Mouse (Mus musculus) embryonic facial prominence, embryonic 15.5 days (tissue): ENCODE measurements around the gene Smchd1. TPM values are rescaled to one million over a fixed set of nuclear protein-coding genes. Genes with fewer than 3 reads are reported as not detected.

Experiments
- ATAC-seq: fragments of 200-750 bp; cut with Nextera tagmentation; 2 replicates; pipeline ENCODE4 v1.8.0; 2017; ENCODE audit warnings: low read depth, moderate TSS enrichment; ENCODE audit not compliant: insufficient number of reproducible peaks, low FRiP score, low TSS enrichment
- H3K27ac ChIP-seq: fragments of 300-500 bp; sonication (generic); replicated peaks from 2 replicates; pipeline ENCODE4 v1.5.1; 2015; ENCODE audit warnings: mild to moderate bottlenecking, inconsistent platforms
- H3K27me3 ChIP-seq: fragments of 300-500 bp; sonication (generic); 2 replicates; pipeline ENCODE4 v1.6.1; 2015; ENCODE audit warnings: inconsistent platforms
- H3K36me3 ChIP-seq: fragments of 300-500 bp; sonication (generic); 2 replicates; pipeline ENCODE4 v1.6.1; 2015; ENCODE audit warnings: mild to moderate bottlenecking, inconsistent platforms
- H3K4me1 ChIP-seq: fragments of 300-500 bp; sonication (generic); 2 replicates; pipeline ENCODE4 v1.6.1; 2015; ENCODE audit warnings: inconsistent platforms
- H3K4me2 ChIP-seq: fragments of 300-500 bp; sonication (generic); replicated peaks from 2 replicates; pipeline ENCODE4 v1.6.1; 2015; ENCODE audit warnings: mild to moderate bottlenecking, inconsistent platforms
- H3K4me3 ChIP-seq: fragments of 300-500 bp; sonication (generic); replicated peaks from 2 replicates; pipeline ENCODE4 v1.5.1; 2015; ENCODE audit warnings: mild to moderate bottlenecking, inconsistent platforms
- H3K9ac ChIP-seq: fragments of 300-500 bp; sonication (generic); 2 replicates; pipeline ENCODE4 v1.6.1; 2015; ENCODE audit warnings: inconsistent platforms
- H3K9me3 ChIP-seq: fragments of 300-500 bp; sonication (generic); replicated peaks from 2 replicates; pipeline ENCODE4 v1.6.1; 2016; ENCODE audit warnings: inconsistent platforms
- WGBS: fragments of 180-500 bp; shearing (Covaris S2); methylation state at CpG from one replicate; pipeline ENCODE4 v1.1.7; 2015; 5-methylcytosine and 5-hydroxymethylcytosine counted together
- polyA plus RNA-seq: library from polyadenylated mRNA; unstranded; fragments of >200 nt; fragmentation: Nextera tagmentation; extraction: Ambion mirVana; gene quantifications from 2 replicates; pipeline ENCODE4 v1.2.1, GENCODE M21; 2015

Gene Smchd1
- polyA plus RNA-seq, 1 experiment from 2014 or later = 58.8 TPM

DNA sequence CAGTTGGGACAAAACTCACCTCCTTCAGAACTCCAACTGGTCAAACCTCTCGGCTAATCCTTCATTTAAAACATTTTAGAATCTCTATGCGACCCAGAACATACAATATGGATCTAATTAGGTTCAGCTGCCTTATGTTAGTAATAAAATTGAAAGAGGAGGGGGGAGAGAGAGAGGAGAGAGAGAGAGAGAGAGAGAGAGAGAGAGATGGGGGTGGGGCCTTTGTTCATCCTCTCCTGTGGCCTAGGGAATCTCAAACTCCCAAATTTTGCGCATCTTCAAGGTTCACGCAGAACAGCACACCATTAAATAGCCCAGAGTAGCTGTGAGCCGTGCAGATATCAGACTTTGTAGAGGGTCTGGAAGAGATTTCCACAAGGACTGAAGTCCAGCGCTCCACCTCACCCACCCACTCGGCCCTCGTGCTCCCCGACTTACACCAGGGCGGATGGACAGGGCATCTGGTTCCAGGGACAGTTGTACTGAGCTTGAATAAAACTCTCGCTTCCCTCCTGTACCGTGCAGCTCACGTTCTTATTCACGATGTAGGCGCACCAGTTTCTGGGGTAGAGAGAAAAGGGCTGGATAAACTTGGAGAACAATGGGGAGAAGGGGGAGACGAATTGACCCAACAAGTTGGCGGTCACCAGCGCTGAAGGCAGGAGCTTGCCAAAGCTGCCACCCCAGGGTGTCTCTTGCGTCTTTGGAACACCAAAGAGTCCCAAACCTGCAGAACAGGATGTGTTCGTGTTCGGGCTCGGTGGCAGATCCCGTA is 165.2 kb downstream of the Smchd1 start:
- no peaks in the 10 kb centered on the region for H3K9me3 ChIP-seq
- peak overlapping the region; percentile 83 for H3K27ac ChIP-seq
- no peak; the same call in 1 of the 2 replicates for ATAC-seq

DNA sequence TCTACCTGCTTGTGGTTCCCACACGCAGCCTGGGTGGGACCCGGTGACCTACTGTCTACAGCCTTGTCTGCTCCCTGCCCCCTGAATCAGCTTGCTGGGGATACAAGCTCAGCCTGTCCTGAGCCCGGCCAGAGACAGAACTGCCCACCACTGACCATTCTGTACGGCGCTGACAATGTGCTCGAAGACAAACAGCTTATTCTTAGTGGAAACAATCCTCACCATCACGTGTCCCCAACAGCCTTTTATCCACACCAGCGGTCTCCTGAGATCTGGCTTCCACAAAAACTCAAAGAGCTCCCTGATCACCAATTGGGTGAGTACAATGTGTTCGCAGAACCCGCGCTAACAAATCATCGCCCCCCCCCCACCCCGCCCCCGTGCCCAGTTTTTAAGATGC is 166.0 kb downstream of the Smchd1 start:
- Histone ChIP-seq H3K4me1 (peaks cover 21% of the 10 kb centered on the region), H3K36me3 (no peaks in the 10 kb centered on the region), H3K4me2 (peak overlapping the region; percentile 99), H3K27ac (peak overlapping the region; percentile 83; the same call in 1 of the 2 replicates), H3K9ac (no peak overlapping the region), H3K27me3 (peaks cover 33% of the 10 kb centered on the region), H3K9me3 (no peaks in the 10 kb centered on the region), H3K4me3 (peak overlapping the region; percentile 64)
- 22% methylated on average over 14 of the region's 14 CpGs for WGBS
- ATAC-seq = no peak

More for the DNA sequence above, 165.2 kb downstream of the Smchd1 start:
- H3K4me1 ChIP-seq = peaks cover 21% of the 10 kb centered on the region
- peak overlapping the region; percentile 64 for H3K4me3 ChIP-seq
- H3K4me2 ChIP-seq = peak overlapping the region; percentile 99
- H3K9ac ChIP-seq = peak overlapping the region; percentile 64
- peaks cover 33% of the 10 kb centered on the region for H3K27me3 ChIP-seq
- no peaks in the 10 kb centered on the region for H3K36me3 ChIP-seq
- 2% methylated on average over 23 of the region's 23 CpGs for WGBS

DNA sequence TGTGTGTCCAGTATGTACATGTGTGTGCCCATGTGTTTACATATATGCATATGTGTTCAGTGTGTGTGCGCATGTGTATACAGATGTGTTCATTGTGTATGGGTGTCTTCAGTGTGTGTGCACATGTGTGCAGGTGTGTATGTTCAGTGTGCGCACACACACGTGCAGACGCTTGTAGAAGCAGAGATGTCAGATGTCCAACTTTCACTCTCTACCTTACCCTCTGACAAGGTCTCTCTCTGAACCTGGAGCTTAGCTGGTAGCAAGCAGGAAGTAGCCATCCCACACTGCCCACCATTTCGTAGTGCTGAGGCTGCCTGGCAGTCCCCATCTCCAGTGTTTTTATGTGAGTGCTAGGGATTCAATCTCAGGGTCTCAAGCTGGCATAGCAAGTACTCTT is 166.8 kb downstream of the Smchd1 start:
- WGBS = 92% methylated on average over 5 of the region's 5 CpGs

DNA sequence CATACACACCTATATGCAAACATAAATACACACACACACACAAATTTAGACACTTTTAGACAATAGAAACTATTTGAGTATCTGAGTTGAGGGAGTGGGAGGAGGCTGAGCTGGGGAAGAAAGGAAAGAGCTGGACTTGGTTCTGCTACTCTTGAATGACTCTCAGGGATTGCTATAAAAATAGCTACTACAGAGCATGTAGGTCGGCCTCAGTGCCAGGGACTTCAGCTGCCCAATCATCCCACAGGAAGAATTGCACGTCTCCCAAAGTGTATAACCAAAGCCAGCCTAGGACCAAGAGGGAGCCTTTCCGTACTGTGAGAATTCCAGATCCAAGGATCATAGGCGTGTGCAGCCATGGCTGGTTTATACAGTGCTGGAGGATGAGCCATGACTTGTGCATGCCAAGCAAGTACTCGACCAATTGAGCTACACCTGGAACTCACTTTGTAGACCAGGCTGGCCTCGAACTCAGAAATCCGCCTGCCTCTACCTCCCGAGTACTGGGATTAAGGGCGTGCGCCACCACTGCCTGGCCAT is 167.8 kb downstream of the Smchd1 start:
- peaks cover 26% of the 10 kb centered on the region for H3K27me3 ChIP-seq
- H3K36me3 ChIP-seq = no peaks in the 10 kb centered on the region
- 80% methylated on average over 10 of the region's 10 CpGs for WGBS
- ATAC-seq = no peak
- H3K9me3 ChIP-seq = no peaks in the 10 kb centered on the region
- H3K4me1 ChIP-seq = peaks cover 21% of the 10 kb centered on the region
- H3K27ac ChIP-seq = no peak overlapping the region
- no peak overlapping the region for H3K4me2 ChIP-seq
- H3K9ac ChIP-seq = no peak overlapping the region
- H3K4me3 ChIP-seq = no peak overlapping the region

More for the DNA sequence above, 166.8 kb downstream of the Smchd1 start:
- H3K27me3 ChIP-seq = peaks cover 33% of the 10 kb centered on the region
- H3K9ac ChIP-seq = no peak overlapping the region
- H3K36me3 ChIP-seq = no peaks in the 10 kb centered on the region
- no peak overlapping the region for H3K27ac ChIP-seq
- peaks cover 21% of the 10 kb centered on the region for H3K4me1 ChIP-seq
- no peak overlapping the region for H3K4me2 ChIP-seq
- no peak overlapping the region for H3K4me3 ChIP-seq
- ATAC-seq = no peak
- no peaks in the 10 kb centered on the region for H3K9me3 ChIP-seq

DNA sequence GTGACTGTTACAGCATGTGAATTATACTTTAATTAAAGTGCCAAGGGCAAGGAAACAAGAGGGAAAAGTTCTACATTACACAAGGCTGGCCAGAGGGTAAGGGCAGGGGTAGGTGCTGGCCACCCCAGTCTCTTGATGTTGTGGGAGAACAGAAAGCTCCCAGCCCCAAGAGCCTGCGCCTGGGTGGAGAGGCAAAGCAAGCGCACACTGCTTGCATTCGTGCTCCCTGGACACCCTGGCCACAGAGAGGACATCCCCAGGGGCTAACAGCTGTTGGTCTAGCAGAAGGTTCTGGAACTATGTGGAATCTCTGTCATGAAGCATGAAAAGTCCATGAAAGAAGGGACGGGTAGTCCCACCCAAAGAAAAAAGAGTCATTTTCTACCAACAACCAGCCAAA is 168.4 kb downstream of the Smchd1 start:
- 88% methylated on average over 4 of the region's 4 CpGs for WGBS
- Histone ChIP-seq H3K27ac (no peak overlapping the region), H3K4me1 (peaks cover 21% of the 10 kb centered on the region), H3K9me3 (no peaks in the 10 kb centered on the region), H3K4me3 (no peak overlapping the region), H3K9ac (no peak overlapping the region), H3K27me3 (peaks cover 22% of the 10 kb centered on the region), H3K4me2 (no peak overlapping the region), H3K36me3 (no peaks in the 10 kb centered on the region)
- no peak for ATAC-seq

DNA sequence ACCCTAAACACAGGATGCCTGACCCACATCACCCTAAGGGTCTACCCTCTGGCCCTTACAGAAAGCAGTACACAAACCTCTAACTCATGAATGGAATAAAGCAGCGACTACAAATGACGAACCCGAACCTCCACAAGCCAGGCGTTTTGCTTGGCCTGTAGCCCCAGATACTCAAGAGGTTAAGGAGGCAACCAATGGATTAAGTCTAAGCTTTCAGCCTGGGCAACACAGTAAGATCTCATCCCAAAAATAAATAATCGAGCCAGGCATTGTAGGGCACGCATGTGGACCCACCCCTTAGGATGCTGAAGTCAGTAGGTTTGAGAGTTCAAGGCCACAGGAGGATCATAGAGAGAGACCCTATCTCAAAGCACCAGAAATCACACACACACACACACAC is 169.1 kb downstream of the Smchd1 start:
- WGBS = 78% methylated on average over 6 of the region's 6 CpGs
- H3K4me3 ChIP-seq = no peak overlapping the region
- no peak overlapping the region for H3K27ac ChIP-seq
- H3K36me3 ChIP-seq = no peaks in the 10 kb centered on the region
- no peak for ATAC-seq
- H3K27me3 ChIP-seq = peaks cover 19% of the 10 kb centered on the region
- peaks cover 19% of the 10 kb centered on the region for H3K4me1 ChIP-seq
- no peak overlapping the region for H3K9ac ChIP-seq
- H3K4me2 ChIP-seq = no peak overlapping the region
- no peaks in the 10 kb centered on the region for H3K9me3 ChIP-seq

DNA sequence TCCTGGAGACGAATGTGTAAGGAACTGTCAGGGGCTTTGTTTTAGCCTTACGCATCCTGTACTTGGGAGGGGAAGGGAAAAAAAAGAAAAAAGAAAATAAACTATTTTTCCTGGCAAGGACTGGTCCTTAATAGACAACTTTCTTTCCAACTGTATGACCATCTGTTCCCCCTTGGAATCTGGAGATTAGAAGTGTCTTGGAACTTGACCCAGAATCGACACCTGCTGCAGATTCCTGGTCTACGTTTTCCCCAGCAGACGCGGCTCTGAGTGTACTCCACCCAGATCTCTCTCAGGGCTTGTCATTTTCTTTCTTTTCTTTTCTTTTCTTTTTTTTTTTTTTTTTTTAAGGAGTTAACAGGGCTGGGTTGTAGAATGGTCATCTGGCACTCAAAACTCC is 171.7 kb downstream of the Smchd1 start:
- Histone ChIP-seq H3K27me3 (peaks cover 3% of the 10 kb centered on the region), H3K9ac (no peak overlapping the region), H3K4me3 (no peak overlapping the region), H3K27ac (no peak overlapping the region), H3K4me1 (no peaks in the 10 kb centered on the region), H3K36me3 (no peaks in the 10 kb centered on the region; the same call in 1 of the 2 replicates), H3K9me3 (no peaks in the 10 kb centered on the region), H3K4me2 (no peak overlapping the region)
- no peak; the same call in 1 of the 2 replicates for ATAC-seq
- 50% methylated on average over 6 of the region's 6 CpGs for WGBS

DNA sequence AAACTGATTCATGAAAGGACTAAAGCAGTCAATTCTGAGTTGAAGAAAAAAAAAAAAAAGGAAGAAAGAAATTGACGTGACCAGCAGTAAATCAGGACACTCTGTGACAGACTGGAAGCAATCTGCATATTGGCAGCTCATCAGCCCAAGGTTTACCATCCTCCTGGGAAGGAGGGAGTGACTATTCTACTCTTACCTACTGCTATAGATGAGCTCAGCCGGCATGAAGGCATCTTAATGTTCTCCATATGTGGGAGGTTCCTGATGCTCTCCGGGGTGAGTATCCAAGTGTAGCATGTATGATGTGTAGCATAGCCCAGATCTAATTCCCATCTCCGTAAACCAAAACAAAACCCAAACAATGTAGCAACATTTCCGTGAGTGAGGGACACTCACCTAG is 173.7 kb downstream of the Smchd1 start:
- no peaks in the 10 kb centered on the region for H3K4me1 ChIP-seq
- 36% methylated on average over 5 of the region's 5 CpGs for WGBS
- H3K36me3 ChIP-seq = no peaks in the 10 kb centered on the region; the same call in 1 of the 2 replicates
- H3K4me2 ChIP-seq = no peak overlapping the region
- H3K9me3 ChIP-seq = no peaks in the 10 kb centered on the region
- H3K27ac ChIP-seq = no peak overlapping the region
- no peak overlapping the region for H3K4me3 ChIP-seq
- no peaks in the 10 kb centered on the region for H3K27me3 ChIP-seq
- H3K9ac ChIP-seq = no peak overlapping the region
- ATAC-seq = no peak; the same call in 1 of the 2 replicates

DNA sequence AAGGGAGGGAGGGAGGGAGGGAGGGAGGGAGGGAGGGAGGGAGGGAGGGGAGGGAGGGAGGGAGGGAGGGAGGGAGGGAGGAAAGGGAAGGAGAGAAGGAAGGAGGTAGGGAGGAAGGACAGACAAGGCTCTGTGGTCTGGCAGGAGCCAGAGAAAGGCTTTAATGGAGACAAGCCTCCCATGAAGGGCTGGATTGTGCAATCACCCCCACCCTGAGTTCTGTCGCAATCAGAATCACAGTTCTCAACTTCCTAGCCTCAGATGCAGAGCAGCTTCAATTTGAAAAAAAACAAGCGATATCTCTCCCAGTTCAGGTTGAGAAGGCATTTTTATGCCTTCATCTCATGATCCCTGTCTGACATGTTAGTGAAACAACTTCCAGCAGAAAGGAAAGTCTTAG is 174.8 kb downstream of the Smchd1 start:
- no peaks in the 10 kb centered on the region for H3K27me3 ChIP-seq
- no peak overlapping the region for H3K4me3 ChIP-seq
- no peak overlapping the region for H3K4me2 ChIP-seq
- 71% methylated on average over 2 of the region's 2 CpGs for WGBS
- H3K9me3 ChIP-seq = no peaks in the 10 kb centered on the region
- H3K27ac ChIP-seq = no peak overlapping the region
- H3K36me3 ChIP-seq = no peaks in the 10 kb centered on the region; the same call in 1 of the 2 replicates
- H3K9ac ChIP-seq = no peak overlapping the region
- no peaks in the 10 kb centered on the region for H3K4me1 ChIP-seq
- ATAC-seq = no peak

DNA sequence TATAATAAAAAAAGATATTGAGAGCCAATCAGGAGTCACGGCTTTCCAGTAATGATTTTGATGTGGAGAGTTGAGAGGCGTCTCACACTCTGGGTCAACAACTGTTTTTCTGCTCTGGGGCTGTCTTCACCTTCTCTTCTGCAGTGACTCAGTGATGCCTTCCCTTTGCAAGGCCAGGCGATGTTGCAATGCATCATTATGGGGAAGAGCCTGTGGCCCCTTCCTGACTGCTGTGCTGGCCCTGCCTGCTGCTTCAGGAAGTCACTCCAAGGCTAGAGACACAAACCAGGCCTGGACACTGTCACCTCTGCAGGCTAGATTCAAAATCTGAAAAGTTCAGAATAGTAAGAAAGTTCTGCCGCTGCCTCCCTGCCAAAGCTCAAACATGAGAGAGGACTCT is 175.3 kb downstream of the Smchd1 start:
- H3K9me3 ChIP-seq = no peaks in the 10 kb centered on the region

DNA sequence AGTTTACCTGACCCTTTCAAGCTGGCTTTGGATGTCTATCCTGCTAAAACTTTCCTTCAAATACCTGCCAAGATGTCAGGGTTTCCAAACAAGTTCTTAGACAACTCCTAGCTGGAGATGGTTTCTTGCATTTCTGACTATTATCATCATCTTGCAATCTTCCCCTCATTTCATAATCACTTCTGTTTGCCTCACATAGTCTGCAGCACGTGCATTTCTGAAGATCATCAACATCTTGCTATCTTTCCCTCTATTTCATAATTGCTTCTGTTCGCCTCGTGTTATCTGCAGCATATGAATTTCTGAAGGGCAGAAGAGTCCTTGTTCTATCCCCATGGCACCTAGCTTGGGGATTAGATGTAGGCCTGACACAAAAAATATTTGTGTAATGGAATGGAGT is 180.6 kb downstream of the Smchd1 start:
- H3K4me1 ChIP-seq = peaks cover 15% of the 10 kb centered on the region
- ATAC-seq = no peak
- no peak overlapping the region for H3K4me3 ChIP-seq
- H3K36me3 ChIP-seq = no peaks in the 10 kb centered on the region; the same call in 1 of the 2 replicates
- no peak overlapping the region for H3K9ac ChIP-seq
- H3K9me3 ChIP-seq = no peaks in the 10 kb centered on the region
- H3K27ac ChIP-seq = no peak overlapping the region
- 75% methylated on average over 3 of the region's 3 CpGs for WGBS
- no peak overlapping the region for H3K4me2 ChIP-seq
- H3K27me3 ChIP-seq = no peaks in the 10 kb centered on the region

More for the DNA sequence above, 175.3 kb downstream of the Smchd1 start:
- 91% methylated on average over 4 of the region's 4 CpGs for WGBS
- ATAC-seq = no peak
- Histone ChIP-seq H3K27ac (no peak overlapping the region), H3K9ac (no peak overlapping the region), H3K4me2 (no peak overlapping the region), H3K4me3 (no peak overlapping the region), H3K36me3 (no peaks in the 10 kb centered on the region; the same call in 1 of the 2 replicates), H3K4me1 (no peaks in the 10 kb centered on the region), H3K27me3 (no peaks in the 10 kb centered on the region)
